Mouse (Mus musculus) v-Abl transformed pro-B cells (cell line): ENCODE results near the gene Dnajc25.

ENCODE experiments used
- in situ Hi-C, 2 experiments: fragments of 400-800 bp; cut with MboI; formaldehyde crosslinking; loops; one replicate each; pipeline ENCODE4 v1.15.1; 2025; ENCODE audit not compliant: unreplicated experiment in 2 of 2

Dnajc25 gene

DNA sequence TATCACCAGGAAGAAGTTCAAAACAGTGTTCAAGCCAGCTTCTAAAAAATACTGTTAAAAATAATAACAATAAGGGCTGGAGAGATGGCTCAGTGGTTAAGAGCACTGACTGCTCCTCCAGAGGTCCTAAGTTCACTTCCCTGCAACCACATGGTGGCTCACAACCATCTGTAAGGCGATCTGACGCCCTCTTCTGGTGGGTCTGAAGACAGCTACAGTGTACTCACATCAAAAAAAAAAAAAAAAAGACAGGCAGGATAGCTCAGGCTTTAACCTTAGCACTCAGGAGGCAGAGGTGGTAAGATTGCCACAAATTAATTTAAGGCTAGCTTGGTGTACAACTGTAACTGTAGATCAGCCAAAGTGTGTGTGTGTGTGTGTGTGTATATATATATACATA is 5.8 kb downstream of the Dnajc25 start:
- in situ Hi-C loops: loop anchor here (5.0 to 10.0 kb wide), 4 partner anchors 37 to 564 kb away; partner anchors contain the start of genes Gng10 (in 2 of the 2) and Ugcg (in 1 of the 2)

DNA sequence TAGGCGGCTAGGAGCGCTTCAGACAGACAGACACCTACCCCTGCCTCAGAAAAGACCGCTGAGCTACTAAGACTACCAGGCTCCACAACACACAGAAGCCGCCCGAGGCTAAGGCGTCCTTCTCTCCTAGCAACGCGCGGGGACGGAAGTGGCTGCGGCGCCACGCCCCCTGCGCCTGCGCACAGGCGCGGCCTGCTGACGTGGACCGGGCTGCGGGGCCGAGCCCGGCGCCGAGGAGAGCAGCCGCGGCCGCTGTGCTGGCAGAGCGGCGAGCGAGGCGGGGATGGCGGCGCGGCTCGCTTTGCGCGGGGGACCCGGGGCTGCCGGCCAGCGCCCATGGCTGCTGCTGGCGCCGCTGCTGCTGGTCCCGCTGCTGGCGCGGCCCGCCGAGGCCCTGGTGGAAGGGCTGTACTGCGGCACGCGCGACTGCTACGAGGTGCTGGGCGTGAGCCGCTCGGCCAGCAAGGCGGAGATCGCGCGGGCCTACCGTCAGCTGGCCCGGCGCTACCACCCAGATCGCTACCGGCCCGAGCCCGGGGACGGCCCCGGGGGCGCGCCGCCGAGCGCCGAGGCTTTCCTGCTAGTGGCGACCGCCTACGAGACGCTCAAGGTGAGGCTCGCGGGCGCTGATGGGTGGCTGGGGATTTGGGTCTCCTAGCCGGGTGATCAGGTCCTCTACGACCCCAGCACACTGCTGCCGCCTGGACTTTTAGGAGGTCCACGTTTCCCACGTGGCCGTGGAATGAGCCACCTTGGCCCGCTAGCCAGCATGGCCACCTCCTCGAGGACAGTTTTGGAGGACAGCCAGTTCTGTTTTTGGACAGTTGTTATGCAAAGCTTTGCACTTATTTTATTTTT is 8.3 kb downstream of the Dnajc25 start, which contains the start of gene Gm20503:
Gene Gm20503, plus strand, starts transcription at position 263 of the 858 bp plus-strand sequence.
- in situ Hi-C loops: loop anchor here (5.0 to 10.0 kb wide), 4 partner anchors 34 to 562 kb away; partner anchors contain the start of genes Gng10 (in 2 of the 2) and Ugcg (in 1 of the 2)

DNA sequence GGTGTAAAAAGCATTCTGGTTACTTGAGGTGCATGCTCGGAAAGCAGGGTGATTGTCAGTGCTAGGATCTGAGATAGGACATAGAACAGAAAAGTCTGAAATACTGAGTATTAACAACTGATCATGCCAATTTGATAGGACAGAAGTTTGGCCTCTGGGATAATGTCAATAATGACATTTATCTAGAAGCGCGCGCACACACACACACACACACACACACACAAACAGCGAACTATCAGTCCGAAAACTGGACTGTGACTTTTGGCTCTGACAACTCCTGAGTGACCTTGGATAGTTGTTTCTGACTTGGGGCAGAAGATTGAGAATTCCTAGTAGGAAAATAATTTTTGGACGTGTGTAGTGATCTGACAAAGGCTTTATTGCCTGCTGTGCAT is 8.9 kb downstream of the Dnajc25 start:
- in situ Hi-C loops: loop anchor here (5.0 to 10.0 kb wide), 4 partner anchors 33 to 561 kb away; partner anchors contain the start of genes Gng10 (in 2 of the 2) and Ugcg (in 1 of the 2)

DNA sequence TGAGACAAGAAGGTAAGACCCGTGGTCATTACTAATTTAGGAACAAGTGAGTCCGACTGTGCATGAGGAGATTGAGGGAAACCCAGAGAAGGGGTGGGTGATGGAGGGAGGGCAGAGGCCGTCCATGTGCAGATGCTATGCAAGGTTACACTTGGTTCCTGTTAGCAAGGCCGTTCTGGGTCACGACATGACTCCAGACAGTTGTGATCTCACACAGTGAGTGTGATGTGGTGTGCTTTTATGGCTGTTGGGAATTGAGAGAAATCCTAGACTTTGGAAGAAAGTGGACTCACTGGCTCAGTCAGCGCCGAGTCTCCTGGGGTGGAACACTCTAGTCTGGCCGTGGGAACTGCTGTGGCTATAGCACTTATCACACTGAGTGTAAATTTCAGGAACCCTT is 11.3 kb downstream of the Dnajc25 start:
- in situ Hi-C loops: loop anchor here (10.0 kb wide), 3 partner anchors 179 to 559 kb away; partner anchors contain the start of gene Ugcg (in 1 of the 2)

DNA sequence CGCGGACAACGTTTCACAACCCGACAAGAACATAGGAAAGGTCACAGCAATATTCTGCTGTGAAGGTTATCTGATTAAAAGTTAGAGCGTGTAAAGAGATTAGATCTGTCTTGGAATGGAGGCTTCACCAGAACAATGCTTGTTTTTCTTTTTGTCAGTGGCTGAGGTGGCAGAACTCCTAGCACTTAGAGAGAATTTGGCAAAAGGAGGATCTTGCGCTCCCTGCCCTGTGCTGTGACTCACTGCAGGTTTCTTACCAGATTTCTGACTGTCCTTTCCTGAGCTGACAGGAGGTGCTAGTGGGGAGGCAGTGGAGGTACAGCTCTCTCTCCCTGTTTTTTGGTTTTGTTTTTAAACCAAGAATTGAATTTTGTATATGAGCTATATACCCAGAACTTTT is 12.2 kb downstream of the Dnajc25 start:
- in situ Hi-C loops: loop anchor here (10.0 kb wide), 3 partner anchors 178 to 558 kb away; partner anchors contain the start of gene Ugcg (in 1 of the 2)

- in situ Hi-C loops: loop anchor here (10.0 kb wide), 3 partner anchors 177 to 557 kb away; partner anchors contain the start of gene Ugcg (in 1 of the 2)
These were observed 13.1 kb downstream of the Dnajc25 start for GRCm38 (mm10) chr4:59007974-59008373.

- in situ Hi-C loops: loop anchor here (10.0 kb wide), 3 partner anchors 176 to 556 kb away; partner anchors contain the start of gene Ugcg (in 1 of the 2)
These were observed 14.3 kb downstream of the Dnajc25 start for GRCm38 (mm10) chr4:59009186-59009585.

- in situ Hi-C loops: loop anchor here (10.0 kb wide), 3 partner anchors 175 to 555 kb away; partner anchors contain the start of gene Ugcg (in 1 of the 2)
These were observed 14.8 kb downstream of the Dnajc25 start for GRCm38 (mm10) chr4:59009696-59010095.

GRCm38 (mm10) chr4:59011446-59011845 is 16.6 kb downstream of the Dnajc25 start:
- in situ Hi-C loops: no loop called here

- in situ Hi-C loops: no loop called here
These were observed 20.3 kb downstream of the Dnajc25 start for GRCm38 (mm10) chr4:59015181-59015580.

DNA sequence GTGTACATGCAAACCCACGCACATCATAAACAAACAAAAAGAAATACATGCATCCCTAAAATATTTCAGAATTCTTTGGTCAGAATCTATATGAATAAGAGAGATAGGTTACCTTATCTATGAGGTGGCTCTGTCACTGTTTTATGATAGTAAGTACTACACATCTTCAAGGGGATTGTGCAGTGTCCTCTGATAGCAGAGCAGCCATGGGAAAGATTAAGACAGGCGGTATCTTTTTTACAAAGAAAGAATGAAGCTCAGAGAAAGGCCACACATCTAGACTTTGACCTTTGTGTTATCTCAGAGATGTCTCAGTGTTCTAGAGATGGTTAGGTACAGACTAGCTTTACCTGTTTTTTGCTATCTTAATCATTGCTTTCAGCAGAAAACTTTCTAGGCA is 22.1 kb downstream of the Dnajc25 start:
- in situ Hi-C loops: no loop called here

GRCm38 (mm10) chr4:59034325-59034917 is 39.6 kb downstream of the Dnajc25 start:
- in situ Hi-C loops: loop anchor here (10.0 to 25.0 kb wide), 3 partner anchors 50 to 947 kb away; partner anchors contain the start of gene Ptgr1 (in 1 of the 2)

DNA sequence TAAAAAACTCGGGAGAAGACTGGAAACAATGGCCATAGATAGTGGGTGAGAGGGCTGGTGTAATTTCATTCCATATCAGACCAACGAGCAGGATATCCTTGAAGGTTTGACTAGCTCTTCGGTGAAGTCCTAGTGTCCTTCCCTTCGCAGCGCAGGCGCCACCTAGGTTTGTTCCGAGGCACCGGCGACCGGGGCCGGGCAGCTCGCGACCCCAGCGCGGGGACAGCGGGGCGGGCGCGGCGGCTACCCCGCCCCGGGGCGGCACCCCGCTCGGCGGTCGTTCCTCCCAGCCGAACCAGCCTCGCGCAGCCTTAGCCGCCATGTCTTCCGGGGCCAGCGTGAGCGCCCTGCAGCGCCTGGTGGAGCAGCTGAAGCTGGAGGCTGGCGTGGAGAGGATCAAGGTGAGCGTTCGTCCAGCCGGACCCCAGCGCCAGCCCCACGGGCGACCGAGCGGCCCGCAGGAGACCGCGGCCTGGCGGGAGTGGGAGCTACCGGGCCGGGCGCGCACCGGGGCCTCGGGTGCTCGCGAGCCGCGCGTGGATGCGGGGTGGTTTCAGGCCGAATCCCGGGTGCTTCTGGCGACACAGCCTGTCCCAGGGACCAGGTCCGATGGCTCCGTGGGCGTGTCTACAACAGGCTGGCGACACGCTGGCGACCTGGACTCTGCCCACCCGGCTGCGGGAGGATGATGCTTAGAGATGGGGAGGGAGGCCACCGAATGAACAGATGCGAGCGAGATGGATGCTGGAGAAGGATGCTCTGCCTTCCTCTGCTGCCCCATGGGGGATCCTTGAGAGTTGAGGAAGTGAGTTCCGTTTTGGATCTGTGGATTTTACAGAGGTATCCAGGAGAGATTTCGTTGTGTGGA is 40.3 kb downstream of the Dnajc25 start, which contains the start of gene Gng10:
Gene Gng10, plus strand, starts transcription at position 171 of the 868 bp plus-strand sequence.
- in situ Hi-C loops: loop anchor here (5.0 to 25.0 kb wide), 4 partner anchors 33 to 948 kb away; partner anchors contain the start of genes Gm20503 (in 2 of the 2) and Ptgr1 (in 1 of the 2)

DNA sequence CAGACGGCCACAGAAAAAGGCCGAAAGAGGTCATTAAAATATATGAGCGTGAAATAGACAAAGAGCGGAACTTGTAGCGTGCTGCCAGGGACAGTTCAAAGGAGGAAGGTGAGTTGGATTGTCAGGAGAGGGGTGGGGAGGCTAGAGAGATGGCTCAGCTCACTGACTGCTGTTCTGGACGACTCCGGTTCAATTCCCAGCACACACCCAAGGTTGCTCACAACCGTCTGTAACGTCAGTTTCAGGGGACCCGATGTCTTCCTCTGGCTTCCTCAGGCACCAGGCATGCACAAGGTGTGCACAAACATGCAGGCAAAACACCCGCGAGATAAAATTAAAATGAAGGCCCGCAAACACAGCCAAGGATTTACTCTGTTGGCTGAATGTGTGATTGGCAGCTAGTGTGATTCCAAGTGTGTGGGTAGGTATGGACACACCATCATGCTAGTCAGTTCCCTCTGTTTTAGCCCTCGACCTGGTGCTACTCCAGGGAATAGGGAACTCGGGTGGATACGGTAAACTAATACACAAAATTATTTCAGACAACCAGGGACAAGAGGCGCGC is 41.0 kb downstream of the Dnajc25 start:
- in situ Hi-C loops: loop anchor here (5.0 to 25.0 kb wide), 4 partner anchors 34 to 949 kb away; partner anchors contain the start of genes Gm20503 (in 2 of the 2) and Ptgr1 (in 1 of the 2)

DNA sequence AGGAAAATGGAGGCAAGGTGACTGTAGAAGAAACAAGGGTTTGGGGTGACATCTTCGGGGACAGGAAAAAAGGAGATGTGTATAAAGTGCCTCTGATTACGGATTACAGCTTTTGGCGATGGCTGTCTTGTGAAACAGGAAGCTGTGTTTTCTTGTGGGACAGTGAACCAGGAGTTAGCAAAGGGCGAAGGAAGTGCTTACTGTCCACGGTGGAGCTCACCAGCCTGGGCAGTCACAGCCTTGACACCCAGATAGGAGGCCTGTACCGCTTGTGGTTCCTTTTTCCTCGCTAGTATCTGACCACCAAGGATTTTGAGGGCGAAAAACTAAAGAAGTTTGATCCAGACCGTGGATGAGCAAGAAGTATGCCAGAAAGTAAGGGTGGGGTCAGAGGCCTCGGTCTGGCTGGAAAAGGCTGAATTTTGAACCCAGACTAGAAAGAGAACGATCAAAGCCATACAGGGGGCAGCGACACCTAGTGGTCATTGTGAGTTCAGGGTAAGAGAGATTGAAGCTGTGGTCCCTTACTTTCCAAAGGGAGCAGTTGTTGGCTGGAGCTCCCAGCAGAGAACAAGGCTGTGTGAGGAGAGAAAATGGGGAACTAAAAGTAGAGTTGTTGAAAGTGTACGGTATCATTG is 41.7 kb downstream of the Dnajc25 start:
- in situ Hi-C loops: loop anchor here (5.0 to 25.0 kb wide), 4 partner anchors 34 to 949 kb away; partner anchors contain the start of genes Gm20503 (in 2 of the 2) and Ptgr1 (in 1 of the 2)

DNA sequence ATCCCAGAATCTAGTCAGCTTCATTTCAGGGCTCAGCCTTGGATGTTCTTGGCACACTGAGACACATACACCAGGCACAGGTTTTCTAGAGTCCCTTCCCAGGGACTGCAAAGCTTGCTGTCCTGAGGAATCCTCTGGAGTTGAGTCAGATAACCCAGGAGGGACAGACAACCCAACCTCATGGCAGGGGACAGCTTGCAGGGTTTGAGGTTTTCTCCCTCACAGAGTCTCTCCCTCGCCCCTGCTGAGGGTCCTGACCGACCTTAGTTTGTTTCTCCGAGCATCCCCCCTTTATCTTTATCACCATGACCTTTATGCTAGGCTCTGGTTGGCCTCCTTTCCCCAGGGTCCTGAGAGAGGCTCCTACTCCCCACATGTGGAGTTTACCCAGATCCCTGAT is 42.7 kb downstream of the Dnajc25 start:
- in situ Hi-C loops: loop anchor here (5.0 to 25.0 kb wide), 4 partner anchors 35 to 950 kb away; partner anchors contain the start of genes Gm20503 (in 2 of the 2) and Ptgr1 (in 1 of the 2)

- in situ Hi-C loops: loop anchor here in 1 of 2 experiments (25.0 kb wide), 1 partner anchor 953 kb away; no protein-coding TSS in a partner anchor
These were observed 45.8 kb downstream of the Dnajc25 start for GRCm38 (mm10) chr4:59040397-59041287.
